Mouse (Mus musculus) neutrophil, adult 83 days (primary cell): ENCODE results near the gene Gm8281. TPM values are rescaled to one million over a fixed set of nuclear protein-coding genes. Genes with fewer than 3 reads are reported as not detected.

ENCODE experiments used
- total RNA-seq, 2 experiments: library from RNA; stranded (reverse); gene quantifications; one replicate each; pipeline ENCODE4 v1.2.4; 2023

Gm8281 gene
- total RNA-seq = not detected

DNA sequence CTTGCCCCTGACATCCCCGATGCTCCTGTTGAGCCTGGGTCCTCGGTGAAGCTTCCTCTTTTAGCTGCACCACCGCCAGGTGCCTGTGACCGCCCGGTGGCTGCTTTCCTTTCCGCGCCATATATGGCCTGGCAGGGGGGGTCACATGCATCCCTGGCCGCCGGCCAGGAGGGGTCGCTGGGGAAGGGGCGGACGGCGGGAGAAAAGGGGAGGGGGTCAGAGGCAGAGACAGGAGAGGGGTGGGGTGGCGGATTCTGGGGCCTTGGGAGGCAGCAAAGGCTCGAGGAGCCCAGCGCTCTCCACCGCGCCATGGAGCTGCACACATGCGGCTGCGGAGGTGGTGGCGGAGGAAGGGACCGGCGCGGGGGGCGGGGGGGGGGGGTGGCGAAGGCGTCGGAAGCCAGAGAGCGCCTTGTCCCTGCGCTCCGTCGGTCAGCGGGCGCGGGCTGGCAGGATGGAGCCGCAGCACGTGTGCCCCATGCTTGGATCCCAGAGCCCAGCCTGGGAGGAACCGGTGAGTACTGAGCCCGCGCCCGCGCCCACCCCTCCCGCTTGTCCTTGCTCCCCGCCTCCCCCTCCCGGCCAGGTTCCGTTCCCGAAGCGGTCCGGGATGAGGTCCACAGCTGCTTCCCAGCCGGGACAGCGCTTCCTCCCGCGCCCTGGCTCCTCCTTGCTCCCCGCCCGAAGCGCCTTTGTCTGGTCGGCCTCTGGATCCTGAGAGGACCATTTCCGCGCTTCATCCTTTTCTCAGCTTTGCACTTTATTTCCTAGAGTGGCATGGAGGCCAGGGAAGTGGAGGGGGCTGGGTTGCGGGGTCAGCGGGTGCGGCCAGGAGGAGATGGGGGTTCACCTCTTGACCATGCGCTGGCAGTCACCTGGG lies at the start of gene Gm8281:
Gene Gm8281 (plus strand): TSS at position 430 of the 880 bp plus-strand sequence.

DNA sequence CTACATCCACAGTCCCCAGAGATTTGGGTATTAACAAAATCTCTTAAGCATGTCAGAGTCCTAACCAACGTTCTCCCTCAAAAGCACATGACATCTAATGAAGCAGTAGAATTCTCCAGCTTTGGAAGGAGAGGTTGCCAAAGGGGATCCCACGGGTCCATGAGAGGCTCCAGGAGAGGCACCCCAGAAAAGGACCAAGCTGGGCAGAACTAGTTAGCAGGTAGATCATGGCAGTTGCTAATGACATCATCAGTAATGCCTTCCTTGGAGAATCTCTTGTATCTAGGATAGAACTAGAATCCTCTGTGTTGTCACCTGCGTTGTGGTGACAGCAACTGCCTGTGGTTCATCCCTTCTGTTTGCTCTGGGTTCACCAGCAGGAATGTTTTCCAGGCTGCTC lies 20.5 kb upstream of the Gm8281 start, which contains the start of gene 4930555G01Rik:
Gene 4930555G01Rik (plus strand): TSS at position 301 of the 400 bp plus-strand sequence.

DNA sequence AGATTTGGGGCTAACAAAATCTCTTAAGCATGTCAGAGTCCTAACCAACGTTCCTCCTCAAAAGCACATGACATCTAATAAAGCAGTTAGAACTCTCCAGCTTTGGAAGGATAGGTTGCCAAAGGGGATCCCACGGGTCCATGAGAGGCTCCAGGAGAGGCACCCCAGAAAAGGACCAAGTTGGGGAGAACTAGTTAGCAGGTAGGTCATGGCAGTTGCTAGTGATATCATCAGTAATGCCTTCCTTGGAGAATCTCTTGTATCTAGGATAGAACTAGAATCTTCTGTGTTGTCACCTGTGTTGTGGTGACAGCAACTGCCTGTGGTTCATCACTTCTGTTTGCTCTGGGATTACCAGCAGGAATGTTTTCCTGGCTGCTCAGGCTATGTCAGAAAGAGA lies 60.4 kb downstream of the Gm8281 start, which contains the start of gene Gm8279:
Gene Gm8279 (plus strand): TSS at position 301 of the 400 bp plus-strand sequence.

Other genes with a start within 250 kb of the Gm8281 start
- gene Gm3269, start 232.9 kb upstream of the Gm8281 start, total RNA-seq = not detected
- not detected for gene Gm3264, start 215.5 kb upstream of the Gm8281 start, total RNA-seq
- gene Gm3278, start 178.6 kb upstream of the Gm8281 start, total RNA-seq = not detected
- not detected for gene Gm8297, start 87.1 kb upstream of the Gm8281 start, total RNA-seq
- gene Gm3298, start 55.1 kb upstream of the Gm8281 start, total RNA-seq = not detected
- gene 4930555G01Rik, start 20.4 kb upstream of the Gm8281 start, total RNA-seq = not detected
- gene Gm8279, start 60.5 kb downstream of the Gm8281 start, total RNA-seq = not detected
- gene Gm3317, start 93.5 kb downstream of the Gm8281 start, total RNA-seq = not detected
- not detected for gene Gm8271, start 114.8 kb downstream of the Gm8281 start, total RNA-seq
- gene Gm3526, start 189.5 kb downstream of the Gm8281 start, total RNA-seq = not detected